Mouse (Mus musculus): Measurements from ENCODE around the gene Clip2. TPM values are rescaled to one million over a fixed set of nuclear protein-coding genes. Genes with fewer than 3 reads are reported as not detected.
"Not testable (repeated sequence)": the region's sequence is repeated elsewhere in the genome, so short reads cannot be mapped to it uniquely, and the experiment has no call there.

Gene Clip2
- polyA plus RNA-seq, 1 experiment = 59.1 TPM

GRCm38 (mm10) chr5:134455186-134455895 lies 96.9 kb downstream of the Clip2 start:
- TF ChIP-seq POLR2A (IDR thresholded peaks at IDR 0.05; ENCODE audit: borderline replicate concordance, insufficient read depth, low read length) = no peak
- 3% methylated on average over 21 of the region's 21 CpGs for WGBS
- Histone ChIP-seq H3K27ac (ENCODE audit: insufficient read depth, low read length) (peak overlapping the region; percentile 70; the same call in 1 of the 2 replicates), H3K4me1 (ENCODE audit: control insufficient read depth, insufficient read depth, low read length) (peaks cover 4% of the 10 kb centered on the region), H3K4me3 (replicated peaks; ENCODE audit: insufficient read depth, low read depth, low read length) (peak overlapping the region; percentile 81), H3K27me3 (ENCODE audit: control insufficient read depth, insufficient read depth, low read length) (no peaks in the 10 kb centered on the region)
- DNase-seq = peak; percentile 32 to 48

GRCm38 (mm10) chr5:134454421-134454820 lies 97.8 kb downstream of the Clip2 start:
- TF ChIP-seq POLR2A (IDR thresholded peaks at IDR 0.05; ENCODE audit: borderline replicate concordance, insufficient read depth, low read length) = no peak
- no peak for TF ChIP-seq CTCF (IDR thresholded peaks at IDR 0.05; ENCODE audit: borderline replicate concordance, insufficient read depth, low read depth, low read length)
- Histone ChIP-seq H3K27me3 (ENCODE audit: control insufficient read depth, insufficient read depth, low read length) (no peaks in the 10 kb centered on the region), H3K4me1 (ENCODE audit: control insufficient read depth, insufficient read depth, low read length) (peaks cover 4% of the 10 kb centered on the region), H3K4me3 (replicated peaks; ENCODE audit: insufficient read depth, low read depth, low read length) (peak overlapping the region; percentile 81), H3K27ac (ENCODE audit: insufficient read depth, low read length) (peak overlapping the region; percentile 11; the same call in 1 of the 2 replicates)
- 5% methylated on average over 9 of the region's 9 CpGs for WGBS
- peak; percentile 29 to 39 for DNase-seq

GRCm38 (mm10) chr5:134453577-134453976 lies 98.7 kb downstream of the Clip2 start:
- peaks cover 4% of the 10 kb centered on the region for H3K4me1 ChIP-seq (ENCODE audit: control insufficient read depth, insufficient read depth, low read length)
- 4% methylated on average over 1 of the region's 1 CpGs for WGBS
- no peak for DNase-seq
- no peaks in the 10 kb centered on the region for H3K27me3 ChIP-seq (ENCODE audit: control insufficient read depth, insufficient read depth, low read length)
- no peak overlapping the region for H3K27ac ChIP-seq (ENCODE audit: insufficient read depth, low read length)
- no peak overlapping the region for H3K4me3 ChIP-seq (replicated peaks; ENCODE audit: insufficient read depth, low read depth, low read length)
- no peak for TF ChIP-seq CTCF (IDR thresholded peaks at IDR 0.05; ENCODE audit: borderline replicate concordance, insufficient read depth, low read depth, low read length)

GRCm38 (mm10) chr5:134446755-134447154 lies 105.5 kb downstream of the Clip2 start:
- H3K4me1 ChIP-seq (ENCODE audit: control insufficient read depth, insufficient read depth, low read length); H3K27ac ChIP-seq (ENCODE audit: insufficient read depth, low read length); DNase-seq; H3K27me3 ChIP-seq (ENCODE audit: control insufficient read depth, insufficient read depth, low read length); H3K4me3 ChIP-seq (replicated peaks; ENCODE audit: insufficient read depth, low read depth, low read length): not testable (repeated sequence)
- WGBS = 98% methylated on average over 4 of the region's 4 CpGs

GRCm38 (mm10) chr5:134445895-134446294 lies 106.3 kb downstream of the Clip2 start:
- Histone ChIP-seq H3K27ac (ENCODE audit: insufficient read depth, low read length) (no peak overlapping the region), H3K4me1 (ENCODE audit: control insufficient read depth, insufficient read depth, low read length) (peaks cover 3% of the 10 kb centered on the region; the same call in 1 of the 2 replicates), H3K4me3 (replicated peaks; ENCODE audit: insufficient read depth, low read depth, low read length) (no peak overlapping the region), H3K27me3 (ENCODE audit: control insufficient read depth, insufficient read depth, low read length) (no peaks in the 10 kb centered on the region)
- WGBS = 35% methylated on average over 10 of the region's 10 CpGs
- no peak for TF ChIP-seq CTCF (IDR thresholded peaks at IDR 0.05; ENCODE audit: borderline replicate concordance, insufficient read depth, low read depth, low read length)
- no peak for TF ChIP-seq POLR2A (IDR thresholded peaks at IDR 0.05; ENCODE audit: borderline replicate concordance, insufficient read depth, low read length)
- DNase-seq = no peak

- 63% methylated on average over 10 of the region's 10 CpGs for WGBS
- no peak overlapping the region for H3K4me3 ChIP-seq (replicated peaks; ENCODE audit: insufficient read depth, low read depth, low read length)
- H3K4me1 ChIP-seq (ENCODE audit: control insufficient read depth, insufficient read depth, low read length) = peaks cover 3% of the 10 kb centered on the region; the same call in 1 of the 2 replicates
- TF ChIP-seq CTCF (IDR thresholded peaks at IDR 0.05; ENCODE audit: borderline replicate concordance, insufficient read depth, low read depth, low read length) = no peak
- no peak for TF ChIP-seq POLR2A (IDR thresholded peaks at IDR 0.05; ENCODE audit: borderline replicate concordance, insufficient read depth, low read length)
- no peak overlapping the region for H3K27ac ChIP-seq (ENCODE audit: insufficient read depth, low read length)
- no peak for DNase-seq
- H3K27me3 ChIP-seq (ENCODE audit: control insufficient read depth, insufficient read depth, low read length) = no peaks in the 10 kb centered on the region
Measured at GRCm38 (mm10) chr5:134445208-134445831, 106.9 kb downstream of the Clip2 start.

GRCm38 (mm10) chr5:134444473-134444872 lies 107.8 kb downstream of the Clip2 start:
- H3K4me3 ChIP-seq (replicated peaks; ENCODE audit: insufficient read depth, low read depth, low read length) = no peak overlapping the region
- peaks cover 3% of the 10 kb centered on the region; the same call in 1 of the 2 replicates for H3K4me1 ChIP-seq (ENCODE audit: control insufficient read depth, insufficient read depth, low read length)
- TF ChIP-seq CTCF (IDR thresholded peaks at IDR 0.05; ENCODE audit: borderline replicate concordance, insufficient read depth, low read depth, low read length) (no peak), POLR2A (IDR thresholded peaks at IDR 0.05; ENCODE audit: borderline replicate concordance, insufficient read depth, low read length) (no peak)
- no peak for DNase-seq
- H3K27ac ChIP-seq (ENCODE audit: insufficient read depth, low read length) = no peak overlapping the region
- 97% methylated on average over 7 of the region's 7 CpGs for WGBS
- H3K27me3 ChIP-seq (ENCODE audit: control insufficient read depth, insufficient read depth, low read length) = no peaks in the 10 kb centered on the region

GRCm38 (mm10) chr5:134442066-134442465 lies 110.2 kb downstream of the Clip2 start:
- Histone ChIP-seq H3K4me3 (replicated peaks; ENCODE audit: insufficient read depth, low read depth, low read length) (no peak overlapping the region), H3K4me1 (ENCODE audit: control insufficient read depth, insufficient read depth, low read length) (peaks cover 14% of the 10 kb centered on the region), H3K27ac (ENCODE audit: insufficient read depth, low read length) (no peak overlapping the region), H3K27me3 (ENCODE audit: control insufficient read depth, insufficient read depth, low read length) (no peaks in the 10 kb centered on the region)
- TF ChIP-seq POLR2A (IDR thresholded peaks at IDR 0.05; ENCODE audit: borderline replicate concordance, insufficient read depth, low read length) (no peak), CTCF (IDR thresholded peaks at IDR 0.05; ENCODE audit: borderline replicate concordance, insufficient read depth, low read depth, low read length) (no peak)
- DNase-seq = no peak
- 93% methylated on average over 3 of the region's 3 CpGs for WGBS
